Mouse (Mus musculus): ENCODE results near the gene Tab1.
A peak's percentile ranks its signal among the peaks of the same experiment; 100 is the strongest.

The Tab1 gene

GRCm38 (mm10) chr15:80162401-80162964 is 29.6 kb downstream of the Tab1 start:
- no peak for DNase-seq (ENCODE audit: extremely low read depth, low read depth)

- no peak for DNase-seq (ENCODE audit: extremely low read depth, low read depth)
Observed at GRCm38 (mm10) chr15:80163274-80163673, 30.3 kb downstream of the Tab1 start.

GRCm38 (mm10) chr15:80163716-80164115 is 30.8 kb downstream of the Tab1 start:
- no peak for DNase-seq (ENCODE audit: extremely low read depth, low read depth)

GRCm38 (mm10) chr15:80165396-80165795 is 32.5 kb downstream of the Tab1 start:
- DNase-seq (ENCODE audit: extremely low read depth, low read depth), result no peak

GRCm38 (mm10) chr15:80169484-80169883 is 36.6 kb downstream of the Tab1 start:
- DNase-seq (ENCODE audit: extremely low read depth, low read depth), result no peak

GRCm38 (mm10) chr15:80170357-80170756 is 37.4 kb downstream of the Tab1 start:
- DNase-seq (ENCODE audit: extremely low read depth, low read depth), result no peak

- DNase-seq (ENCODE audit: extremely low read depth, low read depth), result no peak
Observed at GRCm38 (mm10) chr15:80171286-80171685, 38.4 kb downstream of the Tab1 start.

- no peak for DNase-seq (ENCODE audit: extremely low read depth, low read depth)
Observed at GRCm38 (mm10) chr15:80171791-80172190, 38.9 kb downstream of the Tab1 start.

- no peak for DNase-seq (ENCODE audit: extremely low read depth, low read depth)
Observed at GRCm38 (mm10) chr15:80173001-80173771, 40.3 kb downstream of the Tab1 start, which contains the start of gene Mgat3. TSS of gene Mgat3 (plus strand) at chr15:80173721.

- DNase-seq (ENCODE audit: extremely low read depth, low read depth), result no peak
Observed at GRCm38 (mm10) chr15:80173781-80174597, 41.1 kb downstream of the Tab1 start.

- no peak for DNase-seq (ENCODE audit: extremely low read depth, low read depth)
Observed at GRCm38 (mm10) chr15:80174598-80174875, 41.6 kb downstream of the Tab1 start.

GRCm38 (mm10) chr15:80175316-80175715 is 42.4 kb downstream of the Tab1 start:
- DNase-seq (ENCODE audit: extremely low read depth, low read depth), result no peak

- DNase-seq (ENCODE audit: extremely low read depth, low read depth), result no peak
Observed at GRCm38 (mm10) chr15:80175756-80176155, 42.8 kb downstream of the Tab1 start.

GRCm38 (mm10) chr15:80181561-80181960 is 48.6 kb downstream of the Tab1 start:
- DNase-seq (ENCODE audit: extremely low read depth, low read depth), result no peak

GRCm38 (mm10) chr15:80182072-80182700 is 49.3 kb downstream of the Tab1 start:
- DNase-seq (ENCODE audit: extremely low read depth, low read depth), result peak; percentile 37

- no peak for DNase-seq (ENCODE audit: extremely low read depth, low read depth)
Observed at GRCm38 (mm10) chr15:80188927-80189326, 56.0 kb downstream of the Tab1 start.

- DNase-seq (ENCODE audit: extremely low read depth, low read depth), result no peak
Observed at GRCm38 (mm10) chr15:80190075-80190474, 57.1 kb downstream of the Tab1 start.

GRCm38 (mm10) chr15:80191585-80192245 is 58.8 kb downstream of the Tab1 start:
- DNase-seq (ENCODE audit: extremely low read depth, low read depth), result no peak

- no peak for DNase-seq (ENCODE audit: extremely low read depth, low read depth)
Observed at GRCm38 (mm10) chr15:80192246-80192585, 59.3 kb downstream of the Tab1 start.

- no peak for DNase-seq (ENCODE audit: extremely low read depth, low read depth)
Observed at GRCm38 (mm10) chr15:80192847-80193246, 59.9 kb downstream of the Tab1 start.

GRCm38 (mm10) chr15:80199556-80199955 is 66.6 kb downstream of the Tab1 start:
- no peak for DNase-seq (ENCODE audit: extremely low read depth, low read depth)
